21 mouse cellular contexts compared by ENCODE assay signal in the genomic region with DNA sequence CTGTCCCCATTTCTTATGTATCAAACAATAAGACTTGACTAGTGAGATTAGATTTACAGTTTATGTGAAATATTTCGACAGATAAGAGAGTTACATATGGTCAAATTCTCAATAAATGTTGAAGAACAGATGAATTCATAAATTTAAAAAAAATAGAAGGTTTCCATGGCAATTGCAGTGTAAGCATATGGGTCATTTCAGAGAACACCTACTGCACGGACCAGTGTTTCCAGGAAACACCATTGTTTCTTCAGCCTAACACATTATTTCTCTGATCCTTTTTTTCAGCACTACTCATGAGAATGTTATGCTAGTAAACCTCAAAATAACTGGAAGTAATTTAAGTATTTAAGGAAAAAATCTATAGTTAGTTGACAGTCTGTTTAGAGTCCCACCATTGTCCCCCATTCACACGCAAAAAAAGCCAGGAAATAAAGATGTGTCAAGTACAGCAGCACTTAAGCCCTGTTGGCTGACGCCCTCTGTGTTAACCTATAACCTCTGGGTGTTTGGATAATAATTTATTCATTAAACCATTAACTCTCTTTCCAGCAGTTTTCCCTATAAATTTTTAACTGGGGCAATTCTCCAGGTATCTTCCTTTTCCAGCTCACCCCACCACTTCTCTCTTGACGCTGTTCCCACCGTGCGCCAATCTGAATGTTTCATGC.
DNase-seq lines count a peak whose midpoint lies in the region; ATAC-seq lines count a peak whose summit lies in the region.
"Had no signal": no experiment of that assay in that cellular context is flagged by ENCODE, and none has a peak within 500 bp of the region (broad histone marks: within the 10 kb centered on the region; RNA-seq: fewer than 3 reads in every experiment).

No protein-coding gene starts in this region.

- H3K36me3 ChIP-seq in limb, embryonic 13.5 days: no peaks in the 10 kb centered on the region
- H3K36me3 ChIP-seq in limb, embryonic 10.5 days: no peaks in the 10 kb centered on the region
- H3K36me3 ChIP-seq: embryonic facial prominence, embryonic 15.5 days; forebrain, embryonic 15.5 days; heart, embryonic 12.5 days; midbrain, embryonic 15.5 days; neural tube, embryonic 12.5 days had no signal

- no peak overlapping the region for H3K27ac ChIP-seq in limb, embryonic 13.5 days
- H3K27ac ChIP-seq in limb, embryonic 10.5 days: no peak overlapping the region
- H3K27ac ChIP-seq: embryonic facial prominence, embryonic 15.5 days; forebrain, embryonic 15.5 days; left cerebral cortex, adult 2 months; midbrain, embryonic 15.5 days; neural tube, embryonic 12.5 days had no signal

- H3K4me2 ChIP-seq in limb, embryonic 13.5 days (replicated peaks): no peak overlapping the region
- H3K4me2 ChIP-seq: embryonic facial prominence, embryonic 15.5 days; forebrain, embryonic 15.5 days; heart, embryonic 12.5 days; liver, embryonic 11.5 days; midbrain, embryonic 15.5 days; neural tube, embryonic 12.5 days had no signal

- 59% methylated on average over 7 of the region's 7 CpGs for WGBS in limb, embryonic 13.5 days
- 81% methylated on average over 7 of the region's 7 CpGs for WGBS in limb, embryonic 10.5 days

- no peak for DNase-seq in limb, embryonic 10.5 days (ENCODE audit: low spot score)
- peak; percentile 1 for DNase-seq in lung, postnatal 10 days
- DNase-seq in lung, postnatal 14 days: no peak
- peak; percentile 42 for DNase-seq in kidney, postnatal 14 days
- DNase-seq in retina, postnatal 1 day: peak; percentile 12
- no peak for DNase-seq in layer of hippocampus, postnatal 36 days
- DNase-seq in heart, adult 8-10 months (ENCODE audit: low spot score): no peak
- DNase-seq: adrenal gland, postnatal 25 days; cerebellum, adult 9-10 months; heart, postnatal 14 days; lung, postnatal 36 days; thymus, postnatal 14 days had no signal

- H3K9ac ChIP-seq in limb, embryonic 13.5 days: no peak overlapping the region
- H3K9ac ChIP-seq: embryonic facial prominence, embryonic 15.5 days; forebrain, embryonic 15.5 days; heart, embryonic 12.5 days; midbrain, embryonic 15.5 days; neural tube, embryonic 12.5 days had no signal

- H3K9me3 ChIP-seq in limb, embryonic 13.5 days: no peaks in the 10 kb centered on the region
- no peaks in the 10 kb centered on the region for H3K9me3 ChIP-seq in limb, embryonic 10.5 days (replicated peaks)
- H3K9me3 ChIP-seq: embryonic facial prominence, embryonic 15.5 days; forebrain, embryonic 15.5 days; heart, embryonic 12.5 days; midbrain, embryonic 15.5 days; neural tube, embryonic 12.5 days had no signal

- peak; percentile 51; the same call in 1 of the 2 replicates for ATAC-seq in limb, embryonic 13.5 days (ENCODE audit: low FRiP score, low read depth)
- ATAC-seq: forebrain, embryonic 15.5 days; intestine, postnatal 0 days; midbrain, embryonic 15.5 days had no signal

- H3K4me1 ChIP-seq in limb, embryonic 13.5 days: no peaks in the 10 kb centered on the region
- H3K4me1 ChIP-seq in limb, embryonic 10.5 days: peaks cover 10% of the 10 kb centered on the region
- H3K4me1 ChIP-seq: embryonic facial prominence, embryonic 15.5 days; forebrain, embryonic 15.5 days; heart, embryonic 12.5 days; midbrain, embryonic 15.5 days had no signal

- H3K27me3 ChIP-seq in limb, embryonic 13.5 days: no peaks in the 10 kb centered on the region
- no peaks in the 10 kb centered on the region for H3K27me3 ChIP-seq in limb, embryonic 10.5 days (ENCODE audit: low read depth, poor library complexity, severe bottlenecking)
- H3K27me3 ChIP-seq: embryonic facial prominence, embryonic 15.5 days; forebrain, embryonic 15.5 days; heart, embryonic 12.5 days; midbrain, embryonic 15.5 days; neural tube, embryonic 12.5 days had no signal

- H3K4me3 ChIP-seq in limb, embryonic 13.5 days: no peak overlapping the region
- H3K4me3 ChIP-seq in limb, embryonic 10.5 days: no peak overlapping the region
- H3K4me3 ChIP-seq: embryonic facial prominence, embryonic 15.5 days; forebrain, embryonic 15.5 days; heart, embryonic 12.5 days; left cerebral cortex, adult 2 months; midbrain, embryonic 15.5 days; neural tube, embryonic 12.5 days had no signal

Comparison
In these comparisons a context has a peak if more than half of its experiments do, and no peak if none do; other contexts are left out.
1. DNase-seq: peak in lung, postnatal 10 days (single experiment), kidney, postnatal 14 days (single experiment) and retina, postnatal 1 day (single experiment); none in limb, embryonic 10.5 days (single experiment), lung, postnatal 14 days (single experiment), layer of hippocampus, postnatal 36 days (0 of 2) and heart, adult 8-10 months (single experiment).